Mouse (Mus musculus) E14TG2a.4 (cell line): ENCODE results near the gene Pank2.

ENCODE experiments used
- CTCF ChIP-seq: conservative IDR thresholded peaks from 2 replicates; pipeline ENCODE4 v1.5.1; 2014; ENCODE audit warnings: low read length
- NANOG ChIP-seq: IDR thresholded peaks from 2 replicates; pipeline ENCODE4 v1.6.1; 2014; ENCODE audit warnings: borderline replicate concordance, low read length, mixed read lengths

GRCm38 (mm10) chr2:131253681-131254328, 8.5 kb upstream of the Pank2 start:
- TF ChIP-seq CTCF (peak; percentile 63), NANOG (no peak)
